Mouse (Mus musculus) CD4-positive helper T cell, adult 2 months (primary cell): ENCODE data around the gene Rdm1.
"Not testable (repeated sequence)": the region's sequence is repeated elsewhere in the genome, so short reads cannot be mapped to it uniquely, and the experiment has no call there.

ENCODE experiments used
- DNase-seq: peaks from one replicate; pipeline ENCODE4 v3.0.0-alpha.2; 2012; ENCODE audit warnings: low read depth, missing footprints, low spot score

Gene Rdm1

GRCm38 (mm10) chr11:101616948-101617767, 9.8 kb upstream of the Rdm1 start:
- no peak for DNase-seq

- peak; percentile 64 for DNase-seq
Observed at GRCm38 (mm10) chr11:101617849-101618248, 9.1 kb upstream of the Rdm1 start.

- no peak for DNase-seq
Observed at GRCm38 (mm10) chr11:101618596-101618995, 8.4 kb upstream of the Rdm1 start.

- peak; percentile 63 for DNase-seq
Observed at GRCm38 (mm10) chr11:101620022-101620655, 6.9 kb upstream of the Rdm1 start.

- DNase-seq: no peak
Observed at GRCm38 (mm10) chr11:101626649-101626994, 373 bp upstream of the Rdm1 start.

- peak; percentile 90 for DNase-seq
Observed at GRCm38 (mm10) chr11:101627857-101628559, 1.0 kb downstream of the Rdm1 start.

- DNase-seq: not testable (repeated sequence)
Observed at GRCm38 (mm10) chr11:101628733-101629417, 1.9 kb downstream of the Rdm1 start.

GRCm38 (mm10) chr11:101635660-101636059, 8.7 kb downstream of the Rdm1 start:
- DNase-seq: no peak

GRCm38 (mm10) chr11:101639761-101640160, 12.8 kb downstream of the Rdm1 start:
- no peak for DNase-seq

- peak; percentile 83 for DNase-seq
Observed at GRCm38 (mm10) chr11:101640857-101641709, 14.1 kb downstream of the Rdm1 start.

- DNase-seq: peak; percentile 78
Observed at GRCm38 (mm10) chr11:101641710-101642642, 15.0 kb downstream of the Rdm1 start.

GRCm38 (mm10) chr11:101642931-101643330, 15.9 kb downstream of the Rdm1 start:
- peak; percentile 32 for DNase-seq

- no peak for DNase-seq
Observed at GRCm38 (mm10) chr11:101644591-101644990, 17.6 kb downstream of the Rdm1 start.

GRCm38 (mm10) chr11:101645043-101645410, 18.0 kb downstream of the Rdm1 start:
- not testable (repeated sequence) for DNase-seq

- peak; percentile 87 for DNase-seq
Observed at GRCm38 (mm10) chr11:101645411-101646282, 18.7 kb downstream of the Rdm1 start.

GRCm38 (mm10) chr11:101646283-101646794, 19.3 kb downstream of the Rdm1 start:
- not testable (repeated sequence) for DNase-seq

- DNase-seq: not testable (repeated sequence)
Observed at GRCm38 (mm10) chr11:101647093-101647492, 20.1 kb downstream of the Rdm1 start.

GRCm38 (mm10) chr11:101656356-101656755, 29.4 kb downstream of the Rdm1 start:
- DNase-seq: no peak

GRCm38 (mm10) chr11:101657528-101657885, 30.5 kb downstream of the Rdm1 start:
- DNase-seq: no peak
